Mouse (Mus musculus) layer of hippocampus, adult 9-10 months (tissue): ENCODE measurements around the gene Pde10a.
"Not testable (repeated sequence)": the region's sequence is repeated elsewhere in the genome, so short reads cannot be mapped to it uniquely, and the experiment has no call there.

Source experiments
- DNase-seq: peaks from one replicate; pipeline ENCODE4 v3.0.0; 2022; ENCODE audit warnings: low spot score

The Pde10a gene

GRCm38 (mm10) chr17:8647372-8647871 lies 122.2 kb downstream of the Pde10a start:
- DNase-seq: peak; percentile 33

- DNase-seq: no peak
Measured at GRCm38 (mm10) chr17:8648310-8648709, 123.1 kb downstream of the Pde10a start.

GRCm38 (mm10) chr17:8652681-8653262 lies 127.6 kb downstream of the Pde10a start:
- peak; percentile 29 for DNase-seq

- no peak for DNase-seq
Measured at GRCm38 (mm10) chr17:8657661-8658060, 132.5 kb downstream of the Pde10a start.

- no peak for DNase-seq
Measured at GRCm38 (mm10) chr17:8658751-8659454, 133.7 kb downstream of the Pde10a start.

GRCm38 (mm10) chr17:8666912-8667311 lies 141.7 kb downstream of the Pde10a start:
- no peak for DNase-seq

GRCm38 (mm10) chr17:8674651-8675050 lies 149.5 kb downstream of the Pde10a start:
- no peak for DNase-seq

- DNase-seq: no peak
Measured at GRCm38 (mm10) chr17:8686356-8686755, 161.2 kb downstream of the Pde10a start.

GRCm38 (mm10) chr17:8688096-8688495 lies 162.9 kb downstream of the Pde10a start:
- no peak for DNase-seq

GRCm38 (mm10) chr17:8698265-8698664 lies 173.1 kb downstream of the Pde10a start:
- DNase-seq: no peak

GRCm38 (mm10) chr17:8698793-8699192 lies 173.6 kb downstream of the Pde10a start:
- DNase-seq: no peak

- DNase-seq: no peak
Measured at GRCm38 (mm10) chr17:8701096-8701495, 175.9 kb downstream of the Pde10a start.

GRCm38 (mm10) chr17:8702503-8702902 lies 177.3 kb downstream of the Pde10a start:
- peak; percentile 79 for DNase-seq

- DNase-seq: no peak
Measured at GRCm38 (mm10) chr17:8708006-8708405, 182.8 kb downstream of the Pde10a start.

GRCm38 (mm10) chr17:8712734-8713133 lies 187.6 kb downstream of the Pde10a start:
- DNase-seq: not testable (repeated sequence)

- no peak for DNase-seq
Measured at GRCm38 (mm10) chr17:8720961-8721360, 195.8 kb downstream of the Pde10a start.

GRCm38 (mm10) chr17:8724464-8724974 lies 199.3 kb downstream of the Pde10a start:
- DNase-seq: no peak

GRCm38 (mm10) chr17:8728646-8729045 lies 203.5 kb downstream of the Pde10a start:
- no peak for DNase-seq

- no peak for DNase-seq
Measured at GRCm38 (mm10) chr17:8729808-8730207, 204.6 kb downstream of the Pde10a start.

- no peak for DNase-seq
Measured at GRCm38 (mm10) chr17:8731073-8731472, 205.9 kb downstream of the Pde10a start.

GRCm38 (mm10) chr17:8736259-8736658 lies 211.1 kb downstream of the Pde10a start:
- DNase-seq: no peak

GRCm38 (mm10) chr17:8742772-8743171 lies 217.6 kb downstream of the Pde10a start:
- no peak for DNase-seq

GRCm38 (mm10) chr17:8745334-8745733 lies 220.2 kb downstream of the Pde10a start:
- DNase-seq: no peak
